Mouse (Mus musculus) neural tube, embryonic 11.5 days (tissue): Measurements from ENCODE around the gene Prrc2b. TPM values are rescaled to one million over a fixed set of nuclear protein-coding genes. Genes with fewer than 3 reads are reported as not detected.
A peak's percentile ranks its signal among the peaks of the same experiment; 100 is the strongest.

Experiments used
- ATAC-seq: fragments of 200-750 bp; cut with Nextera tagmentation; 2 replicates; pipeline ENCODE4 v1.8.0; 2017; ENCODE audit warnings: moderate number of reproducible peaks, mild to moderate bottlenecking, moderate TSS enrichment, moderate library complexity; ENCODE audit not compliant: insufficient read depth, low FRiP score, low TSS enrichment
- DNase-seq: peaks from one replicate; pipeline ENCODE4 v3.0.0-alpha.2; 2015; ENCODE audit warnings: low spot score
- H3K27ac ChIP-seq: fragments of 300-500 bp; sonication (generic); 2 replicates; pipeline ENCODE4 v1.5.1; 2014; ENCODE audit warnings: low read depth, mild to moderate bottlenecking, low read length
- H3K27me3 ChIP-seq: fragments of 300-500 bp; sonication (generic); 2 replicates; pipeline ENCODE4 v1.6.1; 2014; ENCODE audit warnings: mild to moderate bottlenecking, low read length, mixed read lengths; ENCODE audit not compliant: control insufficient read depth, insufficient read depth
- H3K36me3 ChIP-seq: fragments of 300-500 bp; sonication (generic); 2 replicates; pipeline ENCODE4 v1.6.1; 2014; ENCODE audit warnings: mild to moderate bottlenecking, low read length, moderate library complexity, mixed read lengths; ENCODE audit not compliant: control insufficient read depth, insufficient read depth
- H3K4me1 ChIP-seq: fragments of 300-500 bp; sonication (generic); 2 replicates; pipeline ENCODE4 v1.6.1; 2014; ENCODE audit warnings: low read length, mixed read lengths; ENCODE audit not compliant: control insufficient read depth, insufficient read depth
- H3K4me2 ChIP-seq: fragments of 300-500 bp; sonication (generic); 2 replicates; pipeline ENCODE4 v1.6.1; 2014; ENCODE audit warnings: low read depth, mild to moderate bottlenecking, moderate library complexity
- H3K4me3 ChIP-seq: fragments of 300-500 bp; sonication (generic); 2 replicates; pipeline ENCODE4 v1.5.1; 2014; ENCODE audit warnings: low read depth, low read length
- H3K9ac ChIP-seq: fragments of 300-500 bp; sonication (generic); 2 replicates; pipeline ENCODE4 v1.6.1; 2014; ENCODE audit warnings: mild to moderate bottlenecking, low read length
- H3K9me3 ChIP-seq: fragments of 300-500 bp; sonication (generic); 2 replicates; pipeline ENCODE4 v1.6.1; 2016; ENCODE audit warnings: low read length; ENCODE audit not compliant: control insufficient read depth
- WGBS: fragments of 180-500 bp; shearing (Covaris S2); extraction: QIAGEN DNeasy Blood & Tissue Kit; methylation state at CpG from one replicate; pipeline ENCODE4 v1.1.7; 2014; 5-methylcytosine and 5-hydroxymethylcytosine counted together
- polyA plus RNA-seq: library from polyadenylated mRNA; unstranded; fragments of >200 nt; fragmentation: Nextera tagmentation; extraction: Ambion mirVana; gene quantifications from 2 replicates; pipeline ENCODE4 v1.2.1, GENCODE M21; 2014

Gene Prrc2b
- polyA plus RNA-seq, 1 experiment from 2014 or later = 73.9 TPM

GRCm38 (mm10) chr2:32167819-32168218, 16.9 kb downstream of the Prrc2b start:
- 3% methylated on average over 7 of the region's 7 CpGs for WGBS
- Histone ChIP-seq H3K9ac (peak overlapping the region; percentile 44), H3K4me3 (no peak overlapping the region), H3K4me1 (peaks cover 27% of the 10 kb centered on the region), H3K27ac (peak overlapping the region; percentile 79), H3K27me3 (no peaks in the 10 kb centered on the region), H3K36me3 (no peaks in the 10 kb centered on the region), H3K4me2 (peak overlapping the region; percentile 31), H3K9me3 (no peaks in the 10 kb centered on the region)
- ATAC-seq (peak; percentile 61), DNase-seq (peak; percentile 67)

DNA sequence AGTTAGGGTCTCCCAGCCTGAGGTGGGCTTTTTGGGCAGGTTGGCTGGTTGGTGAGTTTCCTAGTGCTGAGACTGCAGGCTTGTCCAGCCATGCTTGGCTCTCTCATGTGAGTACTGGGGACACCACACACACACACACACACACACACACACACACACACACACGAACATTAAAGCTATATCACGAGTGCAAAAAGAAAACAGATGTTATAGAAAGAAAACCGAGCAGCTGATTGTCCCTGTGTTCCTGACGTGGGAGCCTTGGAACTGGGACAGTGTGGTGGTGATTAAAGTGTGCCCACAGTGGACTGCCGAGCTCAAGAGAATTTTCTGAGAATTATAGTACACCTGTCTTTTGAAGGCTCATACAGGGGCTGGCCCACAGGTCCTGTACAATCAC, 18.4 kb downstream of the Prrc2b start:
- ATAC-seq (no peak), DNase-seq (no peak)
- Histone ChIP-seq H3K4me2 (no peak overlapping the region), H3K9me3 (no peaks in the 10 kb centered on the region), H3K4me1 (peaks cover 32% of the 10 kb centered on the region), H3K9ac (no peak overlapping the region), H3K4me3 (no peak overlapping the region), H3K36me3 (no peaks in the 10 kb centered on the region), H3K27me3 (no peaks in the 10 kb centered on the region), H3K27ac (no peak overlapping the region)
- 82% methylated on average over 5 of the region's 5 CpGs for WGBS

DNA sequence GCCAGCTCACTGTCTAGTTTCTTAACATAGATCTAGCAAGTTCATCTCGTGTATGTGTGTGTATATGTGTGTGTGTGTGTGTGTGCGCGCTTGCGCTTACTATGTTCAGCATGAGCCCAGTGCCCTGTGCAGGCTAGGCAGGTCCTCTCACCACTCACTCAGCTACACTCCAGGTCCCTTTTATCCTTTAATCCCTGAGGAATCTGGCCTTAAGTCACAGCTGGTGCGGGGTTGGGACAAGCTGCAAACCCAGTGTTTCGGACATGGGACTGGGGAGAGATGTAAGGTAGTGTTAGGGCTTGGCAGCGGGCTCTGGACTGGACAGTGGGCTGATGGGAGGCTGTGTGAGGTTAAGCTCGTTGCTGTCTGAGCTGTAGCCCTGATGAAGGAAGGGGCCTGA, 19.1 kb downstream of the Prrc2b start:
- Histone ChIP-seq H3K4me2 (no peak overlapping the region), H3K4me1 (peaks cover 37% of the 10 kb centered on the region), H3K27me3 (no peaks in the 10 kb centered on the region), H3K27ac (0 out of 2 replicates have a peak overlapping the region, but pooled peaks have one; percentile 14), H3K4me3 (no peak overlapping the region), H3K9ac (no peak overlapping the region; the same call in 1 of the 2 replicates), H3K9me3 (no peaks in the 10 kb centered on the region), H3K36me3 (no peaks in the 10 kb centered on the region)
- ATAC-seq (no peak), DNase-seq (no peak)
- WGBS = 89% methylated on average over 8 of the region's 8 CpGs

- H3K27ac ChIP-seq = no peak overlapping the region
- H3K4me3 ChIP-seq = no peak overlapping the region
- 79% methylated on average over 14 of the region's 14 CpGs for WGBS
- DNase-seq = no peak
- H3K9me3 ChIP-seq = no peaks in the 10 kb centered on the region
- H3K4me2 ChIP-seq = no peak overlapping the region
- ATAC-seq = no peak
- H3K9ac ChIP-seq = no peak overlapping the region
- peaks cover 38% of the 10 kb centered on the region for H3K4me1 ChIP-seq
- no peaks in the 10 kb centered on the region for H3K27me3 ChIP-seq
- no peaks in the 10 kb centered on the region for H3K36me3 ChIP-seq
These were observed 21.0 kb downstream of the Prrc2b start for GRCm38 (mm10) chr2:32171658-32172433.

GRCm38 (mm10) chr2:32174170-32174741, 23.4 kb downstream of the Prrc2b start:
- DNase-seq (peak; percentile 75), ATAC-seq (peak; percentile 85)
- no peaks in the 10 kb centered on the region for H3K9me3 ChIP-seq
- no peaks in the 10 kb centered on the region for H3K36me3 ChIP-seq
- no peaks in the 10 kb centered on the region for H3K27me3 ChIP-seq
- H3K27ac ChIP-seq = peak overlapping the region; percentile 75
- peak overlapping the region; percentile 2 for H3K9ac ChIP-seq
- H3K4me3 ChIP-seq = no peak overlapping the region
- H3K4me1 ChIP-seq = peaks cover 28% of the 10 kb centered on the region
- WGBS = 10% methylated on average over 13 of the region's 13 CpGs
- peak overlapping the region; percentile 33; the same call in 1 of the 2 replicates for H3K4me2 ChIP-seq

- Histone ChIP-seq H3K4me1 (peaks cover 28% of the 10 kb centered on the region), H3K4me3 (no peak overlapping the region), H3K36me3 (no peaks in the 10 kb centered on the region), H3K4me2 (no peak overlapping the region), H3K27ac (peak overlapping the region; percentile 75), H3K27me3 (no peaks in the 10 kb centered on the region), H3K9me3 (no peaks in the 10 kb centered on the region), H3K9ac (peak overlapping the region; percentile 2)
- 44% methylated on average over 7 of the region's 7 CpGs for WGBS
- DNase-seq (peak; percentile 33), ATAC-seq (peak; percentile 43; the same call in 1 of the 2 replicates)
These were observed 24.2 kb downstream of the Prrc2b start for GRCm38 (mm10) chr2:32175051-32175466.

GRCm38 (mm10) chr2:32175508-32175907, 24.6 kb downstream of the Prrc2b start:
- WGBS = 95% methylated on average over 6 of the region's 6 CpGs
- Histone ChIP-seq H3K36me3 (no peaks in the 10 kb centered on the region), H3K4me2 (no peak overlapping the region), H3K4me1 (peaks cover 28% of the 10 kb centered on the region), H3K4me3 (no peak overlapping the region), H3K9me3 (no peaks in the 10 kb centered on the region), H3K27ac (peak overlapping the region; percentile 75; the same call in 1 of the 2 replicates), H3K9ac (peak overlapping the region; percentile 2; the same call in 1 of the 2 replicates), H3K27me3 (no peaks in the 10 kb centered on the region)
- DNase-seq (no peak), ATAC-seq (0 out of 2 replicates have a peak, but pooled peaks have one; percentile 13)

- Histone ChIP-seq H3K4me2 (no peak overlapping the region), H3K9ac (no peak overlapping the region), H3K9me3 (no peaks in the 10 kb centered on the region), H3K4me3 (no peak overlapping the region), H3K27me3 (no peaks in the 10 kb centered on the region), H3K36me3 (no peaks in the 10 kb centered on the region), H3K27ac (no peak overlapping the region), H3K4me1 (peaks cover 28% of the 10 kb centered on the region)
- 52% methylated on average over 3 of the region's 3 CpGs for WGBS
- ATAC-seq = no peak
- no peak for DNase-seq
These were observed 26.0 kb downstream of the Prrc2b start for GRCm38 (mm10) chr2:32176848-32177247.
